Mouse (Mus musculus): ENCODE data around the gene Gda. TPM values are rescaled to one million over a fixed set of nuclear protein-coding genes. Genes with fewer than 3 reads are reported as not detected.

Gda gene
- polyA plus RNA-seq, 1 experiment from 2014 or later = 0.18 TPM

DNA sequence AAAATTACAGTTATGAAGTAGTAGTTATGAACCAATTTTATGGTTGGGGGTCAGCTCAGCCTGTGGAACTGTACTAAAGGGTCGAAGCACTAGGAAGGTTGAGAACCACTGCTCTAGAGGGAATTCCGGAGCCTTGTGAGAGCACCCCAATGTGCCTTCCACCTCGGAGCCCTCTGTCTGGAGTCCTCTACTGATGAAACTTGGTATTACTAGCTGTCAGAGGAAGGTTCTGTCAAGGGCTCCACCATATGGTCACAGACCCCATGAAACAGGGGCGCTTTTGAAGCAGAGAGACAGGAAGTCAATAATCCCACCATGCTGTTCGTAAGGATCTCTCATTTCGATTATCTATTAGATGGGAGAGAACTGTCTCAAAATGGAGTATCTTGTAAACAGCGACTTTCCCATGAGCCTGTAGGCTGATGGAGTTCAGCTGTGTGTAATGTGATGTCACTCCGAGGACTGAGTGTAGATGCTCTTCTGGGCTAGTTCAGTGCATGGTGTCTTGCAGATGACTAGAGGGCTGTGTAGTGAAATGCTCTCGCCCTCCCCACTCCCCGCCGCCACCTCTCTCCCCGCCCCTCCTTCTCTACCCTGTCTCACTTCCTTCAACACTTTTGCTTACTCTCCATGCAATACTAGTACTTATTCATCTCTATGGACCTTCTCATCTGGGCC, 100.7 kb downstream of the Gda start:
- POLR2A ChIA-PET = no interaction called here
- no peak for ATAC-seq
- TF ChIP-seq CTCF (IDR thresholded peaks at IDR 0.05) = peak; percentile 40
- CTCF ChIA-PET = interaction anchor here (0.8 to 2.0 kb wide), 6 partner anchors 7 to 339 kb away, joined by 3 to 6 read pairs (median 3); no protein-coding TSS in a partner anchor
- in situ Hi-C loops (cut with MboI; ENCODE audit: low pct_unique_long_range_greater_than_20kb) = loop anchor here (5.0 to 10.0 kb wide), 3 partner anchors 190 to 362 kb away; no protein-coding TSS in a partner anchor
- H3K27me3 ChIP-seq = peaks cover 31% of the 10 kb centered on the region
- no peak for DNase-seq (ENCODE audit: low read depth, low spot score)

DNA sequence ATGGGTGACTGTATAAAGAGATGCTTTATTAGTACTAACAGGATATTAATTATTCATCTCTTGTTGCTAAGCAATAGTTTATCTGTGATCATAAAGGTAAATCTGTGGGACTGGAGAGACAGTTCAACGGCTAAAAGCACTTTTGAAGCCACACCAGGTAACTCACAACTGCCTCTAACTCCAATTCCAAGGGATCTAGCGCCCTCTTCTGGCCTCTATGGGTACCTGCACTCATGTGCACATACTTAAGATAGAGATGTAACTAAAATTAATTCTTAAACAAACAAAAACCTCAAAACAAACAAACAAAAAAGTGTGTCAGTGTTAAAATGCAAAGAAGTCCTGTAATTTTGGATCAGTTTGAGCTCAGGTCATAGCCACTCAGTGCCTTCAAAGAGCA, 101.9 kb downstream of the Gda start:
- DNase-seq (ENCODE audit: low read depth, low spot score) = no peak
- no peak for ATAC-seq
- peak; percentile 61 for TF ChIP-seq CTCF (IDR thresholded peaks at IDR 0.05)
- POLR2A ChIA-PET = no interaction called here
- H3K27me3 ChIP-seq = peaks cover 34% of the 10 kb centered on the region
- CTCF ChIA-PET = interaction anchor here (0.8 kb wide), 1 partner anchor 19 kb away, joined by 3 read pairs; no protein-coding TSS in a partner anchor
- in situ Hi-C loops (cut with MboI; ENCODE audit: low pct_unique_long_range_greater_than_20kb) = loop anchor here (5.0 to 10.0 kb wide), 3 partner anchors 191 to 363 kb away; no protein-coding TSS in a partner anchor

DNA sequence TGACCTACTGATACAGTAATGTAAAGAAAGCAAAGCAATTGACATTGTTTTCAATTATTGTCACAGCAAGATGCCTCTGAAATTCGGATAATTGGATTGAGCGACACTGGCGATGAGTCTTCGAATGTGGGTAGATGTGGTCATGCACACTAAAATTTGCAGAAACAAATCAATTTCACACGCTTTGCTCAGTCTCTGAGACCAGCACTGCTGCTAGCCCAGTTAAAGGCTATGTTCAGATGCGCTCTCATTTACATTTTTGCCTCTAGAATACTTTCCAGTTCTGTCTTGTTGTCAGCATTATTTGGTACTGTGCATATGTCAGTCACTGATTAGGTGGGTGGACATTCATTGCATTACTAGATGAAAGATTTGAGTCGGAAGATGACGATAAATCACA, 102.5 kb downstream of the Gda start:
- no peak for DNase-seq (ENCODE audit: low read depth, low spot score)
- in situ Hi-C loops (cut with MboI; ENCODE audit: low pct_unique_long_range_greater_than_20kb) = loop anchor here (5.0 to 10.0 kb wide), 3 partner anchors 192 to 364 kb away; no protein-coding TSS in a partner anchor
- no peak for TF ChIP-seq CTCF (IDR thresholded peaks at IDR 0.05)
- no peak for ATAC-seq
- peaks cover 35% of the 10 kb centered on the region for H3K27me3 ChIP-seq
- ChIA-PET CTCF (no interaction called here), POLR2A (no interaction called here)

DNA sequence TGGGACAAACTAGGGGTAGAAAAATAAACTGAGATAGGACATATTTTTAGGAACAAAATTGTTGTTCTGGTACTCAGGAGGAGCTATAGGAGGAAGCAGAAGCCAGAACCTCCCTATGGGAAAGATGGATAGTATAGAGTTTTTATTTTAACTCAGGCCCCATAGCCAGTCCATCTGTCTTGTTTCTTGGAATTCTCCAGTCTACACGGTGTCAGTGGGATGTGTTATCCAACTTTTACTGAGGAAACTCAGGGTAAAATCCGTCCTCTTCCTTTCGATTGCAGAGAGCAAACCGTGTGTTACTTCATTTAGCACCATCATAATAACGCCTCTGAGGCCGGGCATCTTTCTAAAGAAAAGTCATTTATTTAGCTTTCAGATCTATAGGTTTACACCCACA, 104.1 kb downstream of the Gda start:
- DNase-seq (ENCODE audit: low read depth, low spot score) (no peak), ATAC-seq (no peak)
- peaks cover 40% of the 10 kb centered on the region for H3K27me3 ChIP-seq
- TF ChIP-seq CTCF (IDR thresholded peaks at IDR 0.05) = no peak
- ChIA-PET CTCF (no interaction called here), POLR2A (interaction anchor here (0.6 kb wide), 1 partner anchor 66 kb away, joined by 3 read pairs; no protein-coding TSS in a partner anchor)
- in situ Hi-C loops (cut with MboI; ENCODE audit: low pct_unique_long_range_greater_than_20kb) = no loop called here

DNA sequence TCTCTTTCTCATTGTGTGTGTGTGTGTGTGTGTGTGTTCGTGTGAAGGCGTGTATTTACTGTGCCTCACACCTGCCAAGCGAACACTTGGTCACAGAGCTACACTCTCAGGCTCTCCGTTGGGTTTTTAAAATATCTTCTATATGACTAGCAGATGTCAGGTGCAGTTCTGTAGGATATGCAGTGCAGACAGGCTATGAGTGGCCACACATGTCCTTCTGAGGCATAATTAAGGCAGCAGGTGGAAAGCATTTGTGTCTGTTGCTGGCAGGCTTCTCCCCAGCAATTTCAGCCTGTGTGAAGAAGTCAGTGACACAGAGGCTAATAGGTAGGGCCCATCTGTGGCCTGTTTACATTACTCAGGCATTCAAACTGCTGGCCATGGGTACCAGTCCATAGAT, 104.7 kb downstream of the Gda start:
- DNase-seq (ENCODE audit: low read depth, low spot score) = no peak
- in situ Hi-C loops (cut with MboI; ENCODE audit: low pct_unique_long_range_greater_than_20kb) = no loop called here
- H3K27me3 ChIP-seq = peaks cover 37% of the 10 kb centered on the region
- ATAC-seq = no peak
- ChIA-PET POLR2A (no interaction called here), CTCF (no interaction called here)
- no peak for TF ChIP-seq CTCF (IDR thresholded peaks at IDR 0.05)

DNA sequence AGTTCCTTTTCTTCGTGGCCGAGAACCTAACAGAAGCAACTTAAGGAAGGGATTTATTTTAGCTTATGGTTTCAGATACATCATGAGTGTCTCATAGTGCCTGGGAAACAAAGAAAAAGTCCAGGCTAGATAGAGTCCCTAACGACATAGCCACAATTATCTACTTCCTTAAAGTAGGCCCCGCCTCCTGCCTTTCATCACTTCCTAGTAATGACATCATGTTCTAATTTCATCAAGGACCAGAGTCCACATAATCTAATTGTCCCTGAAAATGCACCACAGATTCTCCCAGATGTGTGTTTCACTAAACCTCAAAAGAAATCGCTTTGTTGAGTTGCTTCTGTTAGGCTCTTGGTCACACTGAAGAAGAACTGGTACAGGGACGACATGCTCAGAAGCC, 115.5 kb downstream of the Gda start:
- no peak for TF ChIP-seq CTCF (IDR thresholded peaks at IDR 0.05)
- H3K27me3 ChIP-seq = peaks cover 39% of the 10 kb centered on the region
- ChIA-PET POLR2A (no interaction called here), CTCF (interaction anchor here (1.0 to 1.4 kb wide), 2 partner anchors 15 to 368 kb away, joined by 3 read pairs; no protein-coding TSS in a partner anchor)
- ATAC-seq (no peak), DNase-seq (ENCODE audit: low read depth, low spot score) (no peak)
- in situ Hi-C loops (cut with MboI; ENCODE audit: low pct_unique_long_range_greater_than_20kb) = no loop called here

DNA sequence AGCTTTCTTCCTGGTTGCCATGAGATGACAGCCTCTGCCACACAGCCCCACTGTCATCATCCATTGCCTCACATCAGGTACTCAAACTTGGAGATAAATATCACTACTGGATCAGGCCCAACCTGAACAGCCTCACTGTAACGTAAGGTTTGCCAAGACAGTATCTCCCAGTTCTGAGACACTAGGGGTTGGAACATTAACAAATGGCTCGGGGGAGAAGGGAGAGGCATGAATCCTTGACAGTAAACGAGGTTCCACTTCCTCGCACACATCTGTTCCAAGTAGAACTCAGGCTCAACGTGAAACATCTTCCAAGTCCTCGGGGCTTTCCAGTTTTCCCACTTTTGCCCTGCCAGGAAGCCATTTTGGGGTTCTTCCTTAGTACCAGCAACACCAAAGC, 123.6 kb downstream of the Gda start:
- ChIA-PET POLR2A (no interaction called here), CTCF (no interaction called here)
- H3K27me3 ChIP-seq = peaks cover 30% of the 10 kb centered on the region
- in situ Hi-C loops (cut with MboI; ENCODE audit: low pct_unique_long_range_greater_than_20kb) = no loop called here
- no peak for TF ChIP-seq CTCF (IDR thresholded peaks at IDR 0.05)
- ATAC-seq (no peak), DNase-seq (ENCODE audit: low read depth, low spot score) (no peak)

DNA sequence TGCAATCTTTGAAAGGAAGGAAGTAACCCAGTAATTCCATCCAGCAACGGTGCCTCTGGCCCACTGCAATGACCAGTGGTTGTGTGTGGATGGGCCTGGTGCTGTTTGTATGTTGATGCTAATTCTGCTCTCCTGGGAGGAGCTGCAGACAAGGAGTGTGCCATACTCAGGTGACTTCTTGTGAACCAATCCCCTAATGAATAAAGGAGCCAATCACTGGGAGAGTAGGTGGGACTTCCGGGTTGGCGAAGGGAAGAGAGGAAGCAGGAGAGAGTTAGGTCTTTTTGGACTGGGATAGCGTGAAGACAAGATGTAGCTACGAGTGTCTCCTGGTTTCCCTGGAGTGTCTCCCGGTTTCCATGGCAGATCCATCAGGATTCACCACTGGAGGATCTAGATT, 126.6 kb downstream of the Gda start:
- DNase-seq (ENCODE audit: low read depth, low spot score) (no peak), ATAC-seq (no peak)
- ChIA-PET POLR2A (interaction anchor here (0.6 kb wide), 1 partner anchor 102 kb away, joined by 3 read pairs; no protein-coding TSS in a partner anchor), CTCF (no interaction called here)
- TF ChIP-seq CTCF (IDR thresholded peaks at IDR 0.05) = no peak
- in situ Hi-C loops (cut with MboI; ENCODE audit: low pct_unique_long_range_greater_than_20kb) = no loop called here
- peaks cover 31% of the 10 kb centered on the region for H3K27me3 ChIP-seq

Other genes with a start within 250 kb of the Gda start
- 150 TPM for gene Zfand5, start 201.2 kb downstream of the Gda start, polyA plus RNA-seq (2021)
- gene 1110059E24Rik, start 179.5 kb upstream of the Gda start, polyA plus RNA-seq (2021) = 37.7 TPM
- gene Abhd17b, start 179.7 kb upstream of the Gda start, polyA plus RNA-seq (2021) = 33.2 TPM

Data from Patski (cell line).